Comparison of ENCODE assay signal across 8 mouse cellular contexts in genomic region chr8:84200126-84200555, GRCm38 (mm10). TPM values are rescaled to one million over a fixed set of nuclear protein-coding genes. Genes with fewer than 3 reads are reported as not detected.
DNase-seq lines count a peak whose midpoint lies in the region; ATAC-seq lines count a peak whose summit lies in the region.

No protein-coding gene starts in this region.

- H3K9me3 ChIP-seq in limb, embryonic 11.5 days (ENCODE audit: control insufficient read depth, low read length) = no peaks in the 10 kb centered on the region
- H3K9me3 ChIP-seq in neural tube, embryonic 15.5 days (replicated peaks) = no peaks in the 10 kb centered on the region

- peaks cover 52% of the 10 kb centered on the region for H3K4me1 ChIP-seq in limb, embryonic 11.5 days (ENCODE audit: control insufficient read depth, insufficient read depth, low read length)
- H3K4me1 ChIP-seq in neural tube, embryonic 15.5 days = peaks cover 70% of the 10 kb centered on the region

- H3K9ac ChIP-seq in limb, embryonic 11.5 days (ENCODE audit: low read length) = peak overlapping the region; percentile 78
- H3K9ac ChIP-seq in neural tube, embryonic 15.5 days (replicated peaks) = 0 out of 2 replicates have a peak overlapping the region, but pooled peaks have one; percentile 50

- no peaks in the 10 kb centered on the region for H3K27me3 ChIP-seq in limb, embryonic 11.5 days (ENCODE audit: control insufficient read depth, insufficient read depth, low read length)
- peaks cover 6% of the 10 kb centered on the region; the same call in 1 of the 2 replicates for H3K27me3 ChIP-seq in neural tube, embryonic 15.5 days (replicated peaks)

- peak overlapping the region; percentile 59 for H3K4me3 ChIP-seq in limb, embryonic 11.5 days (ENCODE audit: low read depth, low read length)
- peak overlapping the region; percentile 47 for H3K4me3 ChIP-seq in neural tube, embryonic 15.5 days (replicated peaks)

- DNase-seq in cerebellum, postnatal 10 days = peak; percentile 42 to 61
- peak; percentile 45 for DNase-seq in thymus, postnatal 4 days
- DNase-seq in thymus, postnatal 0 days (ENCODE audit: low spot score) = no peak
- peak; percentile 49 for DNase-seq in limb, embryonic 11.5 days (ENCODE audit: low spot score)
- DNase-seq in spleen, postnatal 36 days (ENCODE audit: low spot score in 2 of 2) = no peak
- no peak for DNase-seq in frontal cortex, postnatal 25 days (ENCODE audit: low spot score in 2 of 2)

- WGBS in limb, embryonic 11.5 days = 23% methylated on average over 8 of the region's 8 CpGs
- WGBS in neural tube, embryonic 15.5 days = 20% methylated on average over 8 of the region's 8 CpGs

- H3K27ac ChIP-seq in limb, embryonic 11.5 days (replicated peaks; ENCODE audit: low read depth, low read length) = peak overlapping the region; percentile 96
- peak overlapping the region; percentile 85 for H3K27ac ChIP-seq in neural tube, embryonic 15.5 days (replicated peaks)

- H3K4me2 ChIP-seq in limb, embryonic 11.5 days (ENCODE audit: low read depth, severe bottlenecking) = peak overlapping the region; percentile 94
- H3K4me2 ChIP-seq in neural tube, embryonic 15.5 days = peak overlapping the region; percentile 77

- 0 out of 2 replicates have a peak, but pooled peaks cover 2% of the 10 kb centered on the region for H3K36me3 ChIP-seq in limb, embryonic 11.5 days (ENCODE audit: control insufficient read depth, insufficient read depth, low read length)
- no peaks in the 10 kb centered on the region for H3K36me3 ChIP-seq in neural tube, embryonic 15.5 days

- no peak for ATAC-seq in cerebellum, adult (ENCODE audit: insufficient number of reproducible peaks, low FRiP score, low TSS enrichment)
- ATAC-seq in limb, embryonic 11.5 days (ENCODE audit: insufficient number of reproducible peaks, low FRiP score, low TSS enrichment, low read depth) = no peak
- no peak for ATAC-seq in neural tube, embryonic 15.5 days (ENCODE audit: low FRiP score)

RNA-seq across cellular contexts. Expression of gene Nanos3, which starts 15.1 kb away (rescaled TPM):
- polyA plus RNA-seq in thymus, postnatal 0 days (2015; fragmentation: Nextera tagmentation; extraction: Ambion mirVana) = 5.3 and 6.2 TPM in 2 replicates
- polyA plus RNA-seq in limb, embryonic 11.5 days (2014; fragmentation: Nextera tagmentation; extraction: Ambion mirVana) = 4.3 and 4.9 TPM in 2 replicates
- 7.4 and 11.9 TPM in 2 replicates for polyA plus RNA-seq in neural tube, embryonic 15.5 days (2015; fragmentation: Nextera tagmentation; extraction: Ambion mirVana)

RNA-seq across cellular contexts. Expression of gene Zswim4, which starts 36.7 kb away (rescaled TPM):
- 12.7 and 13.2 TPM in 2 replicates for polyA plus RNA-seq in thymus, postnatal 0 days (2015; fragmentation: Nextera tagmentation; extraction: Ambion mirVana)
- polyA plus RNA-seq in limb, embryonic 11.5 days (2014; fragmentation: Nextera tagmentation; extraction: Ambion mirVana) = 23.9 and 24.5 TPM in 2 replicates
- polyA plus RNA-seq in neural tube, embryonic 15.5 days (2015; fragmentation: Nextera tagmentation; extraction: Ambion mirVana) = 14.8 and 16.0 TPM in 2 replicates

RNA-seq across cellular contexts. Expression of gene D8Ertd738e, which starts 49.4 kb away (rescaled TPM):
- polyA plus RNA-seq in thymus, postnatal 0 days (2015; fragmentation: Nextera tagmentation; extraction: Ambion mirVana) = 403 and 424 TPM in 2 replicates
- polyA plus RNA-seq in limb, embryonic 11.5 days (2014; fragmentation: Nextera tagmentation; extraction: Ambion mirVana) = 361 and 375 TPM in 2 replicates
- 263 and 280 TPM in 2 replicates for polyA plus RNA-seq in neural tube, embryonic 15.5 days (2015; fragmentation: Nextera tagmentation; extraction: Ambion mirVana)

RNA-seq across cellular contexts. Expression of gene 4930432K21Rik, which starts 52.3 kb away (rescaled TPM):
- 1.3 and 1.4 TPM in 2 replicates for polyA plus RNA-seq in thymus, postnatal 0 days (2015; fragmentation: Nextera tagmentation; extraction: Ambion mirVana)
- 0.61 and 0.89 TPM in 2 replicates for polyA plus RNA-seq in limb, embryonic 11.5 days (2014; fragmentation: Nextera tagmentation; extraction: Ambion mirVana)
- polyA plus RNA-seq in neural tube, embryonic 15.5 days (2015; fragmentation: Nextera tagmentation; extraction: Ambion mirVana) = 2.0 and 2.6 TPM in 2 replicates

RNA-seq across cellular contexts. Expression of gene Cc2d1a, which starts 52.4 kb away (rescaled TPM):
- 18.9 and 20.1 TPM in 2 replicates for polyA plus RNA-seq in thymus, postnatal 0 days (2015; fragmentation: Nextera tagmentation; extraction: Ambion mirVana)
- 15.2 and 15.7 TPM in 2 replicates for polyA plus RNA-seq in limb, embryonic 11.5 days (2014; fragmentation: Nextera tagmentation; extraction: Ambion mirVana)
- polyA plus RNA-seq in neural tube, embryonic 15.5 days (2015; fragmentation: Nextera tagmentation; extraction: Ambion mirVana) = 41.3 and 43.7 TPM in 2 replicates

Comparison
In these comparisons a context has a peak if more than half of its experiments do, and no peak if none do; other contexts are left out.
1. DNase-seq: peak in cerebellum, postnatal 10 days (2 of 2), thymus, postnatal 4 days (single experiment) and limb, embryonic 11.5 days (single experiment); none in thymus, postnatal 0 days (single experiment), spleen, postnatal 36 days (0 of 2) and frontal cortex, postnatal 25 days (0 of 2).